Mouse (Mus musculus) cerebellum, postnatal 4 days (tissue): ENCODE measurements around the gene Rabl6.

Experiments
- DNase-seq, 2 experiments: peaks; one replicate each; pipeline ENCODE4 v3.0.0; 2022; ENCODE audit warnings: low spot score in 2 of 2, mixed read lengths in 1 of 2

Rabl6 gene

GRCm38 (mm10) chr2:25596765-25597510, 11.4 kb downstream of the Rabl6 start:
- DNase-seq = no peak

- DNase-seq = no peak
Observed at GRCm38 (mm10) chr2:25591863-25592262, 16.5 kb downstream of the Rabl6 start.

- no peak for DNase-seq
Observed at GRCm38 (mm10) chr2:25588227-25588907, 20.0 kb downstream of the Rabl6 start.

- DNase-seq = no peak
Observed at GRCm38 (mm10) chr2:25587290-25587689, 21.0 kb downstream of the Rabl6 start.

GRCm38 (mm10) chr2:25585601-25586000, 22.7 kb downstream of the Rabl6 start:
- DNase-seq = no peak

- DNase-seq = no peak
Observed at GRCm38 (mm10) chr2:25584856-25585255, 23.5 kb downstream of the Rabl6 start.

- DNase-seq = no peak
Observed at GRCm38 (mm10) chr2:25584152-25584551, 24.2 kb downstream of the Rabl6 start.

GRCm38 (mm10) chr2:25583571-25583970, 24.8 kb downstream of the Rabl6 start:
- no peak for DNase-seq

- DNase-seq = no peak
Observed at GRCm38 (mm10) chr2:25583120-25583481, 25.2 kb downstream of the Rabl6 start.

- peak in 1 of 2 experiments; percentile 54 for DNase-seq
Observed at GRCm38 (mm10) chr2:25582466-25583119, 25.7 kb downstream of the Rabl6 start.

- DNase-seq = peak in 1 of 2 experiments; percentile 73
Observed at GRCm38 (mm10) chr2:25581901-25582301, 26.4 kb downstream of the Rabl6 start.

- DNase-seq = peak in 1 of 2 experiments; percentile 73
Observed at GRCm38 (mm10) chr2:25581294-25581864, 26.9 kb downstream of the Rabl6 start, which contains the start of gene Ajm1. TSS of gene Ajm1 (minus strand) at chr2:25581757.

- DNase-seq = no peak
Observed at GRCm38 (mm10) chr2:25580621-25581101, 27.7 kb downstream of the Rabl6 start.

GRCm38 (mm10) chr2:25579737-25580460, 28.4 kb downstream of the Rabl6 start:
- peak in 1 of 2 experiments; percentile 64 for DNase-seq

- peak in 1 of 2 experiments; percentile 28 for DNase-seq
Observed at GRCm38 (mm10) chr2:25578796-25579736, 29.3 kb downstream of the Rabl6 start.

GRCm38 (mm10) chr2:25577951-25578795, 30.1 kb downstream of the Rabl6 start:
- peak in 1 of 2 experiments; percentile 39 for DNase-seq

- DNase-seq = no peak
Observed at GRCm38 (mm10) chr2:25576965-25577891, 31.1 kb downstream of the Rabl6 start.
